Mouse (Mus musculus) heart, postnatal 25 days (tissue): Measurements from ENCODE around the gene Socs2. TPM values are rescaled to one million over a fixed set of nuclear protein-coding genes. Genes with fewer than 3 reads are reported as not detected.
A peak's percentile ranks its signal among the peaks of the same experiment; 100 is the strongest.
"Not testable (repeated sequence)": the region's sequence is repeated elsewhere in the genome, so short reads cannot be mapped to it uniquely, and the experiment has no call there.

ENCODE experiments used
- DNase-seq: peaks from one replicate; pipeline ENCODE4 v3.0.0; 2022; ENCODE audit warnings: low spot score
- intact Hi-C: fragments of 180-260 bp; cut with DNase I; formaldehyde crosslinking; loops from one replicate; pipeline ENCODE4 v1.15.1; 2025
- total RNA-seq, 2 experiments: library from RNA; stranded (reverse); gene quantifications; 2 replicates each; pipeline ENCODE4 v1.2.3; 2021

Gene Socs2
- total RNA-seq, 2 experiments from 2014 or later: 46.3 to 59.1 TPM

- peak; percentile 34 for DNase-seq
- intact Hi-C loops: loop anchor here (2.0 to 5.0 kb wide), 3 partner anchors 16 to 131 kb away; partner anchors contain the start of gene Cradd
Measured at GRCm38 (mm10) chr10:95398489-95398888, 18.5 kb downstream of the Socs2 start.

DNA sequence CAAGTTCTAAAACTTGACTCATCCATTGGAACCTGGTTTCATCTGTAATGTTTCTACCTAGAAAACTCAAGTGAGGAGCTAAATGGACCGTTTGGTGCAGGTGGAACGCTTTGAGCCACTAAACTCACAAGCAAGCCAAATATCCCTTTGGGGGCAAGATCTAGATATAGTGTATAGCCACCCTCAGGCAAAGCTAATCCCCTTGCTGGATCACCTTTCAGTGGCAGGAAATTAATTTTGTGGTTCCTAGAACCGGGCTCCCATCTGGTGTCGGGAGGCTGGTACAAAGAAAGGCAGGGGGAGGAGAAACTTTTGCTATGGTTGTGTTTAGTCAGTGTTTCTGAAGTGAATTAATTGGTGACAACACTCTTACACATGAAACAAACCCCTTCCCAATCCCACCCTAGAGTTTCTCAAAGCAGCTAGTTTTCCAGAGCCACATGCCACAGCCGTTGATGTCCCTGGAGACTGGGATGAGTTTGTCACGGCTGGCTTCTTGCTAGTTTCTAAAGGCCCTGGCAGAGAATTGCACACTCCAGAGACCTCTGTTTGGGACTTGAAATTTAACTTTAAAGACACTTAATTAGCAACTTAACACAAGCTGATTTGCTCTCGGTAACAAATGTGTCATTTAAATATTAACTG, 19.7 kb downstream of the Socs2 start:
- no peak for DNase-seq
- intact Hi-C loops: loop anchor here (5.0 kb wide), 2 partner anchors 75 to 130 kb away; partner anchors contain the start of gene Cradd

DNA sequence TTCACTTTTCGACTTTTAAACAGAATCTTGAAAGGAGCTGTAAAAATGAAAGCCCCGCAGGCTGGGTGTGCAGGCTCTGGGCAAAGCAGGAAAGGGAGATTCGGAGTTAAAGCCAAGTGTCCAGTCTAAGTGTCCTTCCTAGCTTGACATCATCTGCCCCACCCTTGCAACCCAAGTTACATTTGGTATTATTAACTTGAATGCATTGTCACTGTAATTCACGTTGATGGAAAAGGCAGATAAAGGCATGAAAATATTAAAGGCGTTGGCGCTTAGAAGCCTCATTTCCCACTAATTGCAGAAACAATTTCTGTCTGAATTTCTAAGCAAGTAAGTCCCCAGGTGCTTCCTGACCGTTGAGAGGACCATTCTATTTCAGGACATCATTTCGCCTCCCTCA, 20.6 kb downstream of the Socs2 start:
- intact Hi-C loops: loop anchor here (5.0 kb wide), 2 partner anchors 74 to 129 kb away; partner anchors contain the start of gene Cradd

DNA sequence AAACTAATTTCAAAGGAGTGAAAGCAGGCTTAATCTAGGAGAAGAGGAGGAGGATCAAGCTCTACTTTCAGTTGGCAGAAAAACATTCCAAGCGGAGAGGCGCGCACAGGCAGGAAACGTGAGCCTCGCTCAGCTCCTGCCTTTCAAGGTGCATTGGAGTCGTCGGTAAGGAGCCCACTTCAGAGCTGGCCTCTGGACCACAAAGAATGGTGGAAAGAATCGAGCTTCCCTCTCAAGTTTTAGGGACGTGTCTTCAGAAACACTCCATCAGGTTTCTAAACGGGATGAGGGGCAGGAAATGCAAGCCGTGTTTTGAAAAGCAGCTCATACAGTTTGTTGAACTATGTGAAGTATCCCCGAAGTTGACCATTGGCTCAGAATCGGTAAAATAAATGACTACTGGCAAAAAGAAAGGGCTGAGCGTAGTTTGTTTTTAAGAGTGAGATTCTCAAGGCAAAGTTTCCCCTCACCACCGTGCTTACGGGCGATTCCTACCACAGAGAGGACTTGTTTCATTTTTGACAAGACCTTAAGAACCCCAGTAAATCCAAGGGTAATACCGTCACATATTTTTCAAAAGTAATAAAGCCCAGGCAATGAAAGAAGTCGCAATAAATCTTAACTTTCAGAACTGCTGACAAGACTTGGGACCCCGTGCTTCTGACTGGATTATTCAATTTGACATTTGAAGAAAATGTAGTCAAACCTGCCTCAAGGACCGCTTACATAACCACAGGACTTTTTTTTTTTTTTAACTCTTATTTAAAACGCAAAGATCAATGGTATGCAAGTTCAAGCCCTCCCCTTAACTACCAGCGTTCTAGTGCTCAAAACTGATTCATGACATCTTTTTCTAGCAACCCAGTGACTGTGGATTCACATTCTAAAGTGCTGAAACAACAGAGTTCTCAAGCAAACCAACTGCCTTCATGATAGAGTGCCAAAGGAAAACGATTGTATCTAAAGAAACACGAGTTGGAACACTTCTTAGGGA, 21.9 kb downstream of the Socs2 start:
- intact Hi-C loops: loop anchor here (5.0 kb wide), 3 partner anchors 73 to 178 kb away; partner anchors contain the start of gene Cradd
- DNase-seq: no peak

More for the DNA sequence above, 20.6 kb downstream of the Socs2 start:
- DNase-seq: no peak

DNA sequence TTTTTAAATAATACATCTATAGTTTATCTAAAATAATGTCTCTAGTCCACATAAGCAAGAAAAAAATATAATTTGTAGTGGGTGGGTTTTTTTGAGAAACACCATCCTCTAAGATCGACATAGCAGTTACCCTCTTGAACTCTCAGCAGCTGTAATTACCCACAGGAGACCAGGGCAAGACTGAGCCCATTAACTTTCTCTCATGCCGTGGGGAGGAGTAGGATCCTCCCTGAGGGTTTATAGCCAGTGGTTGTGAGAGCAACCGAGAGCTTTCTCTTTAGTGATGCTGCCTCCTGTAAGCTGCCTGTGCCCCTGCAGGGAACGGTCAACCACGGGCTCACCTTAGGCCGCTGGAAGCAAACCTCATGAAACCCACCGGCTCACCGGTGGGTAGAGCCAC, 24.9 kb downstream of the Socs2 start:
- no peak for DNase-seq
- intact Hi-C loops: loop anchor here (5.0 kb wide), 1 partner anchor 175 kb away; no protein-coding TSS in a partner anchor

DNA sequence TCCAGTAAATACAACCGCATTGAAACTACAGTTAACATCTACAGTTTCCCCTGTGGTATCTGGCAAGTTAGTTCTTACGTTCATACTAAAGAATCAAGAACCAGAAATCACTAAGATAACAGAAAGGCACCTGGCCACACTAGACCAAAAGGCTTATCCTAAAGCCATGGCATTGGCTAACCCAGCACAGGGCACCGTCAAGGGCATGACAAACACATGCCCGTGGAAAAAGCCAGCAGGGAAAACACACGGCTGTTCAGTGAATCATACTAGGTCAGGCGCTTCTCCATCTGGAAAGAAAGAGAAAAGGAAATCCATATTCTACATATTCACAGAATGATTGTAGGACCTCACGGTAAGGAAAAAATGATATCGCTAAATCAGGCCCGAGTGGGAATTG, 26.1 kb downstream of the Socs2 start:
- DNase-seq: no peak
- intact Hi-C loops: loop anchor here (5.0 kb wide), 1 partner anchor 174 kb away; no protein-coding TSS in a partner anchor

DNA sequence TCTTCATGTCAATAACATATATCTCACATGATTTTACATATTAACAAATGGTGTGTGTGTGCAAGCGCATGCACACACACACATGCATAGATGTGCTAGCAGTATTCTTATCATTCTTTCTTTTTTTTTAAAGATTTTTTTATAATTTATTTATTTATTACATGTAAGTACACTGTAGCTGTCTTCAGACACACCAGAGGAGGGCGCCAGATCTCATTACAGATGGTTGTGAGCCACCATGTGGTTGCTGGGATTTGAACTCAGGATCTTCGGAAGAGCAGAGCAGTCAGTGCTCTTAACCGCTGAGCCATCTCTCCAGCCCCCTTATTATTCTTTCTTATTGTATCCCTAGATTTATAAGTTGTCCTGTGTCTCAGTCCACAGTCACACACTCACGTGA, 27.2 kb downstream of the Socs2 start:
- intact Hi-C loops: loop anchor here (2.0 to 5.0 kb wide), 2 partner anchors 53 to 173 kb away; no protein-coding TSS in a partner anchor
- DNase-seq: not testable (repeated sequence)

DNA sequence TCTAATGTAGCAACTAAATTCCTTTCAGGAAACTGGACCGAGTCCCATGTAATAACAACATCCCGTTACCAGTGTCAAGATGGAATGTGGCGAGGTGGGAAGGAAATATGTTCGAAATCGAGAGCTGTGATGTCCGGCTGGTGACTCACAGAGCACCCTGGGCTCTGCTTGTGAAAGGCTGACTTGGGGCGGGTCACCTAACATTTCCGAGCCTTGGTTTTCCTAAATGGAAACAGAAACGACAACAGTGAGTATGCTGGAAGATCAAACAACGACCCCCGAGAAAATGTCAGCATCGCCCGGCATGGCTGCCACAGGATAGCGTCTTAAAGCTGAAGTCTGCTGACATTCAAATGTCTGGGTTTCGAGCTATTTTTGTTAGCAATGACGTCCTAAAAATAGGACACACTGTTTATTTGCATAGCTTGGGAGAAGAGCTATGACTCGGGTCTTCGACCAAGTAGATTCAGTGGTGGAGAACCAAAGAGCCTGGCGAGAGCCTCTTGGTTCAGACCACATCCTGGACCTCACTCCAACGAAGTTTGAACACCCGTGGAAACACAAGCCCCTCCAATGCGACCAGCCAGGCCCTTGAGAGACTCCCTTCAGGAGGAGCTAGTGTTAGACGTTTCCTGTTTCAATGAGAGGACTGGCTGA, 28.0 kb downstream of the Socs2 start:
- intact Hi-C loops: loop anchor here (2.0 kb wide), 1 partner anchor 52 kb away; no protein-coding TSS in a partner anchor
- DNase-seq: peak; percentile 58

DNA sequence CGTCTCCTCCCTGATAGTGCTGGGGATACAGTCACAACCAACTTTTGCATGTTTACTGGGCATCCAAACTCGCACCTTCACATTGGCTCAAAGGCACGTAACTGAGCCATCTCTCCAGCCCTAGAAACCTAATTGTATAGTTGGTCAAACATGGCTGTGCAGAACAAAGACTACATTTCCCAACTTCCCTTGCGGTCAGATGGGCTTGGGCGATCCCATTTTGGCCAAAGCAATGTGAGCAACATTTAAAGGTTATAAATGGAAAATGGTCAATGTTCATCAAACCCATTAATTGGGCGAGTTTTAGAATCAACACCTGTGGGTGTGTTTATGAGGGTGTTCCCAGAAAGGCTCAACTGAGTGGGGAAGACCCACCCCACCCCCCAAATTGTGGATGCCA, 30.5 kb downstream of the Socs2 start:
- intact Hi-C loops: no loop called here
- DNase-seq: no peak

GRCm38 (mm10) chr10:95385801-95386203, 31.2 kb downstream of the Socs2 start:
- no peak for DNase-seq
- intact Hi-C loops: no loop called here

GRCm38 (mm10) chr10:95385081-95385480, 31.9 kb downstream of the Socs2 start:
- intact Hi-C loops: no loop called here
- no peak for DNase-seq

DNA sequence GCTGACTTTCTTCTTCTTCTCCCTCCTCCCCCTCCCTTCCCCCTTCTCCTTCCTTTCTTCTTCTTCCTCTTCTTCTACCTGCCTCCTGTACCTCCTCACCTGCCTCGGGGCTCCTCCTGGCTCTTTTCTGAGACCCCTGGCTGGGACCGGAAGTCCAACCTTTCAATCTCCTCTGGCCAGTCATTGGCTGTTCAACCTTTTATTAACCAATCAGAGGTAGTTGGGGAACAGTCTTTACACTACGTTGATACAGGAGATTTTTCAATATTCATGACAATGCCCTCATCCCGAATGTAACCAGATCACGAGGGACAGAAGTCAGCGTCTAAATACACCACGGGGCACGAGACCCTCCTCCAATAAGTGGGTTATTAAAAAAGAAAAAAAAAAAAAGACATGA, 32.5 kb downstream of the Socs2 start:
- intact Hi-C loops: no loop called here
- no peak for DNase-seq

GRCm38 (mm10) chr10:95373340-95373739, 43.6 kb downstream of the Socs2 start:
- intact Hi-C loops: no loop called here

DNA sequence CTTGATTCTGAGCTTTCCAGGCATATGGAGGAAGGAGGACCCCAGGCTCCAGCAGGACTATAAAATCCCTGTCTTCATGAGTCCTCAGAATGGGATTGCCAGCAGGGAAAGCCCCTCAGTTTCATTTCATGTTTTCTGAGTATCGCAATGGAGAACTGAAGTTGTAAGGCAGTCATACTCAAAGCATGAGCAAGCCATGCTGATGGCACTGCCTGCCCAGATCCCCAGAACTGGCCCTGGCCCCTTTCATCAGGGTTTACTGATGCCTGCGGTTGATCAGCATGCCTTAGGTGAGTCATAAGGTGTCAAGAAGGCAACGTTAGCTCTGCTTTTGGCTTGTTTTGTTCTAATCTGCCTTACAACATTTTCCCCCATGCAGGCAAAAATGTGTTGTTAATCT, 45.0 kb downstream of the Socs2 start:
- intact Hi-C loops: no loop called here

More at GRCm38 (mm10) chr10:95373340-95373739, 43.6 kb downstream of the Socs2 start:
- no peak for DNase-seq

GRCm38 (mm10) chr10:95369190-95369589, 47.8 kb downstream of the Socs2 start:
- no peak for DNase-seq
- intact Hi-C loops: no loop called here

More for the DNA sequence above, 45.0 kb downstream of the Socs2 start:
- DNase-seq: no peak

DNA sequence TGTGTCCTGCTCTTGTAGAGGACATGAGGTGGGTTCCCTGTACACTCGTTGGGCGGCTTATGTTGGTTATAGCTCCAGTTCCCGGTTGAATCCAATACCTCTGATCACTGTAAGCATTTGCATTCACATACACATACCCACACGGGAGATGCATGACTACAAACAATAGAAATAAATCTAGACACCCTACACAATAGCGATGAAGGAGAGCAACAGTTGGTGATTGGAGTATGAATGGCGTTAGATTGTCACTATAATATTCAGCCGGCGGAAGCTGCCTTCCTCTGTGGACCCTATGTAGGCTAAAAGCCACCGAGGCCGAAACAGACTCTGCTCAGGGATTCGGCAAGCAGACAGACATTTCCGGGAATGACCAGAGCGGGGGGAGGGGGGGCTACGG, 48.8 kb downstream of the Socs2 start:
- no peak for DNase-seq
- intact Hi-C loops: no loop called here

- intact Hi-C loops: no loop called here
- no peak for DNase-seq
Measured at GRCm38 (mm10) chr10:95367661-95368089, 49.3 kb downstream of the Socs2 start.

DNA sequence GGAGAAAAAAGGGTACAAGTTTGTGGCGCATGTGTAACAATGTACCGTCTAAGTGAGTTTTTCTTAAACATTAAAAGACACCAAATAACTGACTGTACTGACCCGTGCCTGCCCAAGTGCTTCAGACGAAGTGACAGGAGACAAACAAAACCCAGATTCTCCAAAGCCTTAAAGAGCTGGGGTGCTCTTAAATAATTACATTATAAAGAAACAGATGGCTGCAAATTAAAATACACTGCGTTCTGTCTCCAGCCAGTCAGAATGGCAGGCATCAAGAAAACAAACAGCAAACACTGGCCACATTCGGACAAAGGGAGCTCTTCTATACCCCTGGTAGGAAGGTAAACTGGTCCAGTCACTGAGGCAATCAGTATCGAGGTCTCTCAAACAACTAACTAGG, 49.7 kb downstream of the Socs2 start:
- intact Hi-C loops: no loop called here
- no peak for DNase-seq

DNA sequence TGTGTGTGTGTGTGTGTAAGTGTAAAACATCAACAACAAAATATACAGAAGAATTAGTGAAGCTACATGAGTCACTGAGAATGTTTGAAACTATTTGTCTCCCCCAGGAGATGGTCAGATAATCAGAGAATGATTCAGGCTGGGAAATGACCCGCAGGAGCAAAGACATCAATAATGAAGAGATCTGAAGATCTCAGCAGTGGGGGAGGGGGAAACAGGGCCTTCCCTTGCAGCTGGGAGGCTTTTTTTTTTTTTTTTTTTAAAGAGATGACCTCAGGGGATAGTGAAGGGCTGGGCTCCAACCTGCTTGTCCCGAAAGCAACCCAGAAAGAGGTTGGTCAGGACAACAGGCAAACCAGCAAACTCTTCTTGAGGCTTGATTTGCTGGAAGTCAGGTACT, 54.7 kb downstream of the Socs2 start:
- intact Hi-C loops: no loop called here

More for the DNA sequence above, 54.7 kb downstream of the Socs2 start:
- no peak for DNase-seq
